Mouse (Mus musculus) cortical plate, adult 2 months (tissue): ENCODE results near the gene Cygb. TPM values are rescaled to one million over a fixed set of nuclear protein-coding genes. Genes with fewer than 3 reads are reported as not detected.

Experiments
- H3K27ac ChIP-seq: fragments of 200-500 bp; 2 replicates; pipeline ENCODE4 v1.5.1; 2012; ENCODE audit warnings: low read length, control low read depth, inconsistent platforms; ENCODE audit not compliant: insufficient read depth
- H3K4me1 ChIP-seq: fragments of 200-500 bp; 2 replicates; pipeline ENCODE4 v1.6.1; 2011; ENCODE audit warnings: low read length; ENCODE audit not compliant: control insufficient read depth, insufficient read depth
- H3K4me3 ChIP-seq: fragments of 200-500 bp; 2 replicates; pipeline ENCODE4 v1.5.1; 2011; ENCODE audit warnings: mild to moderate bottlenecking, low read length, control low read depth; ENCODE audit not compliant: insufficient read depth
- CTCF ChIP-seq: fragments of 200-500 bp; IDR thresholded peaks from 2 replicates; pipeline ENCODE4 v1.5.1; 2011; ENCODE audit warnings: mild to moderate bottlenecking, control low read depth, low read length; ENCODE audit not compliant: insufficient read depth; ENCODE audit errors: extremely low read depth
- POLR2A ChIP-seq: fragments of 200-500 bp; IDR thresholded peaks from 2 replicates; pipeline ENCODE4 v1.6.1; 2011; ENCODE audit warnings: mild to moderate bottlenecking, low read length, control low read depth; ENCODE audit not compliant: insufficient read depth; ENCODE audit errors: extremely low read depth
- polyA plus RNA-seq: library from polyadenylated mRNA; depleted of rRNA; stranded (reverse); fragments of >200 nt; gene quantifications from 2 replicates; pipeline ENCODE4 v1.2.3, GENCODE M21; 2012

Cygb gene
- polyA plus RNA-seq, 1 experiment: 49.8 TPM

- TF ChIP-seq CTCF (no peak), POLR2A (peak; percentile 81; the same call in 1 of the 2 replicates)
- peak overlapping the region; percentile 49; the same call in 1 of the 2 replicates for H3K27ac ChIP-seq
- peak overlapping the region; percentile 35 for H3K4me3 ChIP-seq
- H3K4me1 ChIP-seq: peaks cover 14% of the 10 kb centered on the region
Measured at GRCm38 (mm10) chr11:116657311-116658223, 3.5 kb upstream of the Cygb start.

GRCm38 (mm10) chr11:116656348-116657191 is 2.5 kb upstream of the Cygb start:
- Histone ChIP-seq H3K4me3 (no peak overlapping the region), H3K4me1 (peaks cover 9% of the 10 kb centered on the region), H3K27ac (no peak overlapping the region)
- no peak for TF ChIP-seq POLR2A
- no peak for TF ChIP-seq CTCF

- Histone ChIP-seq H3K27ac (peak overlapping the region; percentile 81), H3K4me3 (peak overlapping the region; percentile 74), H3K4me1 (peaks cover 8% of the 10 kb centered on the region)
- TF ChIP-seq CTCF (no peak), POLR2A (no peak)
Measured at GRCm38 (mm10) chr11:116653709-116654221, 348 bp downstream of the Cygb start.

GRCm38 (mm10) chr11:116653234-116653633 is 879 bp downstream of the Cygb start, which contains the start of gene Prcd:
Gene Prcd (plus strand): TSS chr11:116653534.
- TF ChIP-seq CTCF: no peak
- no peak for TF ChIP-seq POLR2A
- peak within 1 kb of the TSS; percentile 81 for H3K27ac ChIP-seq
- peaks cover 8% of the 10 kb centered on the region for H3K4me1 ChIP-seq
- H3K4me3 ChIP-seq: peak within 1 kb of the TSS; percentile 74

GRCm38 (mm10) chr11:116652330-116653098 is 1.6 kb downstream of the Cygb start:
- no peak overlapping the region for H3K27ac ChIP-seq
- H3K4me1 ChIP-seq: peaks cover 6% of the 10 kb centered on the region
- no peak for TF ChIP-seq CTCF
- TF ChIP-seq POLR2A: no peak
- peak overlapping the region; percentile 74; the same call in 1 of the 2 replicates for H3K4me3 ChIP-seq

GRCm38 (mm10) chr11:116651339-116651738 is 2.8 kb downstream of the Cygb start:
- peak overlapping the region; percentile 74; the same call in 1 of the 2 replicates for H3K4me3 ChIP-seq
- H3K27ac ChIP-seq: no peak overlapping the region
- no peak for TF ChIP-seq CTCF
- TF ChIP-seq POLR2A: no peak
- peaks cover 6% of the 10 kb centered on the region; the same call in 1 of the 2 replicates for H3K4me1 ChIP-seq

GRCm38 (mm10) chr11:116650811-116651210 is 3.3 kb downstream of the Cygb start:
- TF ChIP-seq POLR2A (no peak), CTCF (no peak)

GRCm38 (mm10) chr11:116649711-116650337 is 4.3 kb downstream of the Cygb start:
- H3K27ac ChIP-seq: no peak overlapping the region
- TF ChIP-seq CTCF (no peak), POLR2A (no peak)
- H3K4me3 ChIP-seq: no peak overlapping the region
- H3K4me1 ChIP-seq: peaks cover 2% of the 10 kb centered on the region; the same call in 1 of the 2 replicates

More at GRCm38 (mm10) chr11:116650811-116651210, 3.3 kb downstream of the Cygb start:
- H3K4me1 ChIP-seq: peaks cover 2% of the 10 kb centered on the region; the same call in 1 of the 2 replicates
- no peak overlapping the region for H3K27ac ChIP-seq
- no peak overlapping the region; the same call in 1 of the 2 replicates for H3K4me3 ChIP-seq

- Histone ChIP-seq H3K4me3 (no peak overlapping the region), H3K4me1 (peaks cover 2% of the 10 kb centered on the region; the same call in 1 of the 2 replicates), H3K27ac (no peak overlapping the region)
- TF ChIP-seq CTCF: no peak
- TF ChIP-seq POLR2A: no peak
Measured at GRCm38 (mm10) chr11:116648976-116649375, 5.1 kb downstream of the Cygb start.
